Comparison of ENCODE assay signal across 15 mouse cellular contexts in genomic region chr5:96457436-96457958, GRCm38 (mm10).
DNase-seq lines count a peak whose midpoint lies in the region; ATAC-seq and TF ChIP-seq lines count a peak whose summit lies in the region.
"Had no signal": no experiment of that assay in that cellular context is flagged by ENCODE, and none has a peak within 500 bp of the region (broad histone marks: within the 10 kb centered on the region; RNA-seq: fewer than 3 reads in every experiment).

No protein-coding gene starts in this region.

- no peak overlapping the region for H3K27ac ChIP-seq in hindbrain, postnatal 0 days
- no peak overlapping the region for H3K27ac ChIP-seq in hindbrain, embryonic 11.5 days (ENCODE audit: low read depth, low read length)
- no peak overlapping the region for H3K27ac ChIP-seq in midbrain, postnatal 0 days (ENCODE audit: low read depth, low read length)
- no peak overlapping the region; the same call in 1 of the 2 replicates for H3K27ac ChIP-seq in midbrain, embryonic 16.5 days (ENCODE audit: low read length)
- H3K27ac ChIP-seq: liver, embryonic 14.5 days had no signal

- no peaks in the 10 kb centered on the region for H3K27me3 ChIP-seq in hindbrain, postnatal 0 days (ENCODE audit: insufficient read depth, low read length)
- no peaks in the 10 kb centered on the region for H3K27me3 ChIP-seq in hindbrain, embryonic 11.5 days (ENCODE audit: control insufficient read depth, insufficient read depth, low read length)
- H3K27me3 ChIP-seq in midbrain, postnatal 0 days (ENCODE audit: insufficient read depth, low read length), result no peaks in the 10 kb centered on the region
- no peaks in the 10 kb centered on the region for H3K27me3 ChIP-seq in midbrain, embryonic 16.5 days (ENCODE audit: control insufficient read depth, insufficient read depth, low read depth, low read length)
- H3K27me3 ChIP-seq: megakaryocyte, embryonic 14.5 days had no signal

- H3K4me1 ChIP-seq in hindbrain, postnatal 0 days (ENCODE audit: insufficient read depth, low read length), result no peaks in the 10 kb centered on the region
- H3K4me1 ChIP-seq in hindbrain, embryonic 11.5 days (replicated peaks; ENCODE audit: control insufficient read depth, insufficient read depth, low read length), result no peaks in the 10 kb centered on the region
- no peaks in the 10 kb centered on the region for H3K4me1 ChIP-seq in midbrain, postnatal 0 days (ENCODE audit: insufficient read depth, low read length)
- H3K4me1 ChIP-seq in midbrain, embryonic 16.5 days (ENCODE audit: control insufficient read depth, insufficient read depth, low read length), result no peaks in the 10 kb centered on the region
- H3K4me1 ChIP-seq: megakaryocyte, embryonic 14.5 days had no signal

- no peak for DNase-seq in cerebellum, adult 9-11 months
- peak; percentile 24 for DNase-seq in hindbrain, postnatal 0 days (ENCODE audit: low spot score)
- DNase-seq in hindbrain, embryonic 11.5 days (ENCODE audit: low spot score), result no peak
- peak; percentile 51 for DNase-seq in midbrain, postnatal 0 days (ENCODE audit: low spot score)
- DNase-seq in left cerebral cortex, postnatal 36 days (ENCODE audit: low spot score in 2 of 2), result peak; percentile 17 to 37
- no peak for DNase-seq in cerebellum, adult 8-10 months
- DNase-seq: cerebellum, postnatal 14 days; gastrocnemius, postnatal 36 days; heart, postnatal 10 days had no signal

- no peaks in the 10 kb centered on the region for H3K9me3 ChIP-seq in hindbrain, postnatal 0 days (ENCODE audit: low read length)
- H3K9me3 ChIP-seq in hindbrain, embryonic 11.5 days (ENCODE audit: control insufficient read depth, low read length), result no peaks in the 10 kb centered on the region
- no peaks in the 10 kb centered on the region for H3K9me3 ChIP-seq in midbrain, postnatal 0 days (ENCODE audit: low read length)
- H3K9me3 ChIP-seq in midbrain, embryonic 16.5 days (replicated peaks; ENCODE audit: control insufficient read depth, low read length, poor library complexity, severe bottlenecking), result no peaks in the 10 kb centered on the region
- H3K9me3 ChIP-seq: megakaryocyte, embryonic 14.5 days had no signal

- H3K9ac ChIP-seq in hindbrain, postnatal 0 days (replicated peaks; ENCODE audit: low read length), result no peak overlapping the region
- no peak overlapping the region for H3K9ac ChIP-seq in hindbrain, embryonic 11.5 days (ENCODE audit: low read depth, low read length)
- no peak overlapping the region for H3K9ac ChIP-seq in midbrain, postnatal 0 days (replicated peaks; ENCODE audit: low read length, poor library complexity, severe bottlenecking)
- no peak overlapping the region for H3K9ac ChIP-seq in midbrain, embryonic 16.5 days (ENCODE audit: low read depth, low read length)
- H3K9ac ChIP-seq: liver, embryonic 14.5 days had no signal

- H3K4me3 ChIP-seq in hindbrain, postnatal 0 days (ENCODE audit: low read length), result no peak overlapping the region
- no peak overlapping the region for H3K4me3 ChIP-seq in hindbrain, embryonic 11.5 days (ENCODE audit: low read depth, low read length)
- H3K4me3 ChIP-seq in midbrain, postnatal 0 days (ENCODE audit: low read depth, low read length), result no peak overlapping the region
- H3K4me3 ChIP-seq in midbrain, embryonic 16.5 days (ENCODE audit: low read depth, low read length), result no peak overlapping the region
- H3K4me3 ChIP-seq: megakaryocyte, embryonic 14.5 days; myocyte had no signal

- TF ChIP-seq CTCF in hindbrain, postnatal 0 days (IDR thresholded peaks at IDR 0.05; ENCODE audit: low read depth), result no peak
- TF ChIP-seq CTCF in midbrain, postnatal 0 days (IDR thresholded peaks at IDR 0.05), result no peak

- H3K4me2 ChIP-seq in hindbrain, postnatal 0 days (ENCODE audit: low read depth, low read length), result no peak overlapping the region
- no peak overlapping the region for H3K4me2 ChIP-seq in hindbrain, embryonic 11.5 days (replicated peaks; ENCODE audit: low read depth, low read length)
- no peak overlapping the region for H3K4me2 ChIP-seq in midbrain, postnatal 0 days (ENCODE audit: low read depth, low read length, poor library complexity, severe bottlenecking)
- no peak overlapping the region for H3K4me2 ChIP-seq in midbrain, embryonic 16.5 days (ENCODE audit: low read length)

- WGBS in hindbrain, postnatal 0 days, result 39% methylated on average over 4 of the region's 4 CpGs
- WGBS in hindbrain, embryonic 11.5 days, result 74% methylated on average over 4 of the region's 4 CpGs
- WGBS in midbrain, postnatal 0 days, result 57% methylated on average over 4 of the region's 4 CpGs
- 57% methylated on average over 4 of the region's 4 CpGs for WGBS in midbrain, embryonic 16.5 days

- ATAC-seq in cerebellum, adult (ENCODE audit: insufficient number of reproducible peaks, low FRiP score, low TSS enrichment), result peak; percentile 53; the same call in 1 of the 2 replicates
- ATAC-seq in hindbrain, postnatal 0 days, result no peak
- ATAC-seq in hindbrain, embryonic 11.5 days (ENCODE audit: low FRiP score), result no peak
- no peak for ATAC-seq in midbrain, postnatal 0 days (ENCODE audit: low FRiP score)
- ATAC-seq in midbrain, embryonic 16.5 days, result no peak
- ATAC-seq: intestine, embryonic 16.5 days had no signal

- H3K36me3 ChIP-seq in hindbrain, postnatal 0 days (ENCODE audit: insufficient read depth, low read length), result no peaks in the 10 kb centered on the region
- H3K36me3 ChIP-seq in hindbrain, embryonic 11.5 days (ENCODE audit: control insufficient read depth, insufficient read depth, low read length), result no peaks in the 10 kb centered on the region
- no peaks in the 10 kb centered on the region for H3K36me3 ChIP-seq in midbrain, postnatal 0 days (ENCODE audit: insufficient read depth, low read length)
- no peaks in the 10 kb centered on the region for H3K36me3 ChIP-seq in midbrain, embryonic 16.5 days (ENCODE audit: control insufficient read depth, insufficient read depth, low read length)

- intact Hi-C loops in left cerebral cortex, postnatal 36 days (cut with DNase I), result loop anchor here (5.0 kb wide), 1 partner anchor 80 kb away; no protein-coding TSS in a partner anchor

Comparison
In these comparisons a context has a peak if more than half of its experiments do, and no peak if none do; other contexts are left out.
1. DNase-seq: peak in hindbrain, postnatal 0 days (single experiment), midbrain, postnatal 0 days (single experiment) and left cerebral cortex, postnatal 36 days (2 of 2); none in cerebellum, adult 9-11 months (single experiment), hindbrain, embryonic 11.5 days (single experiment) and cerebellum, adult 8-10 months (single experiment).